Mouse (Mus musculus) retina, postnatal 1 day (tissue): ENCODE results near the gene Csf2ra.
"Not testable (repeated sequence)": the region's sequence is repeated elsewhere in the genome, so short reads cannot be mapped to it uniquely, and the experiment has no call there.

Experiments
- DNase-seq: peaks from one replicate; pipeline ENCODE4 v3.0.0-alpha.2; 2012

Gene Csf2ra

GRCm38 (mm10) chr19:61227941-61228701 lies at the start of gene Csf2ra:
TSS of gene Csf2ra (minus strand) at chr19:61228429.
- DNase-seq = peak; percentile 20

- no peak for DNase-seq
These were observed 47.2 kb upstream of the Csf2ra start for GRCm38 (mm10) chr19:61275446-61275845.

GRCm38 (mm10) chr19:61269141-61269540 lies 40.9 kb upstream of the Csf2ra start:
- DNase-seq = not testable (repeated sequence)

- DNase-seq = peak; percentile 17
These were observed 38.9 kb upstream of the Csf2ra start for GRCm38 (mm10) chr19:61267141-61267540.

GRCm38 (mm10) chr19:61266651-61267050 lies 38.4 kb upstream of the Csf2ra start:
- peak; percentile 84 for DNase-seq

DNA sequence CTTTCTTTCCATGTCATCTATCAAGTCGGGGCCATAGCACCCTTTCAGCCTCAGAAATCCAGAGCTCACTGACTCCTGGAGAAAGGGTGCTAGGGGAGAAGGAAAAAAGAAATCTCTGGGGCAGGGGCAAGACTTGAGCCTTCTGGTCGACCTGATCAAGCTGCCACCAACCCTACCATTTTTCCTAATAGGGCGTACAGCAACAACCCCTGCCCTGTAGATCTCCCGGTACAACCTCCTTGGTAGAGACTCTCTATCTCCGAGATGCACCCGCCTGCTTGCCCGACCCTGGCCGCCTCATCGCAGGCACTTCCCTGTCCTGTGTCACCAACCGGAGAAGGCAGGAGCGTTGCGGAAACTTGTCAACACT lies 38.0 kb upstream of the Csf2ra start:
- peak; percentile 65 for DNase-seq

GRCm38 (mm10) chr19:61265349-61266245 lies 37.4 kb upstream of the Csf2ra start:
- peak; percentile 92 for DNase-seq

DNA sequence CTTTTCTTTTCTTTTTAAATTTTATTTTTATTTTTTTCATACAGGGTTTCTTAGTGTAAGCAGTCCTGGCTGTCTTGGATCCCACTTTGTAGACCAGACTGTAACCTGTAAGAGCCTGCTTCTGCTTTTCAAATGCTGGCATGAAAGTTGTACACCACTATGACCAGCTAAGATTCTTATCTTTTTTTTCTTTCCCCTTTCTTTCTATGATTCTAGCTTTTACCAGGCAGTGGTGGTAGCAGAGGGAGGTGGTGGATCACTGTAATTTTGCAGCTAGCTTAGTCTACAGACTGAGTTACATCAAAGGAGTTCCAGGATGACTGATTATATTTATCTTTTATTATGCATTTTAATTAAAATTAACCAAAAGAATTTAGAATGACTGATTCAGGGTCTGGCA lies 36.7 kb upstream of the Csf2ra start:
- DNase-seq = no peak

DNA sequence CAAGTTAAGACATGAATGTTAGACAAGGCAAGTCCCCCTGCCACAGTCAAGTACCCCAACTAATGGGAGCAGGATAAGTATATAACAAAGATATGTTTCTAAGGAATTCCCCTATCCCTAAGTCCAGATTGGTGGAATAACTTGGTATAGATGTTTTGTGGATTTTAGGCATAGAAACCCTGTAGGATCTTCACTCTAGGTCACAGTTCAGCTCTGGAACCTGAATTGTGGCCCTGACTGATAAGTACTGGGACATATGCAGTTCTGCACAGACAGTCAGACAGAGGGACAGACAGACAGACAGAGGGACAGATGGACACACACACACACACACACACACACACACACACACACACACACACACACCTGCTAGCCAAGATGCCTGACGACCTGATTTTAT lies 36.0 kb upstream of the Csf2ra start:
- peak; percentile 29 for DNase-seq

GRCm38 (mm10) chr19:61261241-61261640 lies 33.0 kb upstream of the Csf2ra start:
- no peak for DNase-seq

DNA sequence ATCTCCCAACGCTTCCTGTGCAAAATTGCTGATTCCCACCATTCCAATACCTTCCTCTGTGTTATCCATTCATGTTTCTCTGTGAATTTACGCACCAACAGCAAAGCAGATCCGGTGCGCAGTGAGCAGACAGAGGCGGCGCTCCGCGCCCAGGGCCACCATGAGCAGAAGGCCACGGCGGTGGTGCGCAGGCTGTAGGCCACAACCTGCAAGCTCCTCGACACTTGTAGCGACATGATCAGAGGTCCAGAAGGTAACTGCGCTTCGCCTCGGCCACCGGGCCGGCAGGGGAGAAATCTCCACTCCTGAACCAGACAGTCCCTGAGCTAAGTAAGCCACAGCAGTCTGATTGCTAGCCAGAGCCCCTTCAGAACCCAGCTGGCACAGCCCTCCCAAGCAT lies 29.5 kb upstream of the Csf2ra start:
- no peak for DNase-seq

DNA sequence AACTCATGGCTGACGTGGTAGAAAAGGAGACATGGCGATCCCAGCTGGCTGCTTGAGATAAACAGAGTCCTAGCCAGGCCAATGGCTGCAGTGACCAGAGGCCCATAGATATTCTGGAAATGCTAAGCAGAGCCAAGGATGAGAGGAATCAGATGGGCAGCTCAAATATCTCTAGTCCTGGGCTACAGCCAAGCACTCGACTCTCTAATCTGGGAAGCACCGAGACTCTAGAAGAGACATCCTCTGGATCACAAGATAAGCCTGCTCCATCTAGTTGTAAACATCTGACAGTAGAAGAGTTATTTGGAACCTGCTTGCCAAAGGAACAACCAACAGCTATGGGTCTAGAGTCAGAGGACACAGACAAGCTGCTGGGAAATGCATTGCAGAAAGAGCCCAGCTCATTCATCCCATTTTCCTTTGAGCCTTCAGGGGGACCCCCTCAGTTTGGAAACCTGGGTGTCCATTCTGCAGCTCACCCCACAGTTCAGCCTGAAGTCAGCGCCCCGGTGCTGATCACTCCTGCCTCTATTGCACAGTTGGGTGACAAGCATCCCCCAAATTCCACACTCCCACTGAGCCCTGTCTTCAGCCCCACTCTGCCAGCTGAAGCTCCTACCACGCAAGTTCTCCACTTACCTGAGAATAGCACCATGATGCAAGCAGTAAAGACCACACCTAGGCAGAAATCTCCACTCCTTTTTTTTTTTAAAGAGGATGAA lies 28.1 kb upstream of the Csf2ra start:
- DNase-seq = no peak

DNA sequence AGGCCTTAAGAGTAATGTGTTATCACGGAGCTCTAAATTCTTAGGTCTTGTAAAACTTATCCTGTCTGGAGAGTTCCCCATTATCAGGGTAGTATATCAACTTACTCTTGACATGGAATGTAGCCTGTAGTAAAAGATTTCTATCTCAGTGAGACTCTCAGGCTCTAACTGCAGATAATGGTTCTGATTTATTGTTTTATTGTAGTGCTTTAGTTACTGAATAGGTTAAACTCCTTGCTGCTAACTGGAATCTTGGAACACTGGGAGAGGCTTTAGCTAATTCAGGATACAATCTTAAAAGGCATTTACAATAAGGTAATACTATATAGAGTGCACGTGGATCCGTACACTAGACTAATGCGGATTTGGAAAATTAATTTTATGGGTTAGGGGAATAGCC lies 19.1 kb upstream of the Csf2ra start:
- DNase-seq = not testable (repeated sequence)

GRCm38 (mm10) chr19:61244721-61245436 lies 16.6 kb upstream of the Csf2ra start:
- DNase-seq = no peak

- DNase-seq = no peak
These were observed 9.7 kb upstream of the Csf2ra start for GRCm38 (mm10) chr19:61237967-61238366.

- DNase-seq = no peak
These were observed 6.3 kb upstream of the Csf2ra start for GRCm38 (mm10) chr19:61234532-61234931.

DNA sequence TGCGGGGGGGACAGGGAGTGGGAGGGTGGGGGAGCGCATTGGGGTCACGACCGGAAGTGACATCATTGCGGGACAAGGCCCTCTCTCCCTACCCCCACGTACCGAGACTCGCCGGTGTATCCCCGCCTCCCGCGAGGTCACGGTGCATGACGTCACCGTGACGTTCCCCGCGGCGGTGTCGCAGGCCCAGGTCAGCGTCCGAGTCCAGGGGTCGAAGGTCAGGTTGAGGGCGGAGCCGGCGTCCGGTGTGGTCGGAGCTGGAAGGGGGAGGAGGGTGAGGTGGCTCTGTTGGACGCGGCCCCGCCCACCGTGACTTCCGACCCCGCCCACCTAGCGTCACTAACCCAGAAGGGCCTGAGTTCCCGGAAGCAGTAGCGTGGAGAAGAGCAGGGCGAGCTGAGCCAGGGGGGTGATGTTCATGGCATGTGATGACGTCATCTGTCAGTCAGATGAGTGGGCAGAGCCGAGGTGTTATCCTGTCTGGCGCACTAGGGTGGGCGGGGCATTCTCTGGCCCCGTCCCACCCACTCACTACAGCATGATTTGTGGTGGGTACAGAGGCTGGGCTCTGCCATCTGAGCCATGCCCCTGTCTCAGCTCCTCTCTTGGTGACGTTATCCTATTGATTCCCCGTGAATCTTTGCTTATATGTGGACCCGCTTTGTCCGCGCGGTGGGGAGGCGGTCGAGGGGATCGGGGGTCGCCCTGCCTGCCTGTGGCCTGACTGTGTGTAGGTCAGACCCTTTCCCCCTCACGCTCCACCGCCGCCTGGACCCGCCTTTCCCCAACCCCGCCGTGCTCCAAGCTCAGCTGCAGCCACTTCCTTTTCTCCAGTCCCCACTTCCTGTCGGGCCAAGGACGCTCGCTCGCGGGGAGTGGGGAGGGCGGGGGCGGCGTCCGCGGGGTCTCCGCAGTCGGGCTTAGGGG lies 1.0 kb downstream of the Csf2ra start:
- peak; percentile 95 for DNase-seq

DNA sequence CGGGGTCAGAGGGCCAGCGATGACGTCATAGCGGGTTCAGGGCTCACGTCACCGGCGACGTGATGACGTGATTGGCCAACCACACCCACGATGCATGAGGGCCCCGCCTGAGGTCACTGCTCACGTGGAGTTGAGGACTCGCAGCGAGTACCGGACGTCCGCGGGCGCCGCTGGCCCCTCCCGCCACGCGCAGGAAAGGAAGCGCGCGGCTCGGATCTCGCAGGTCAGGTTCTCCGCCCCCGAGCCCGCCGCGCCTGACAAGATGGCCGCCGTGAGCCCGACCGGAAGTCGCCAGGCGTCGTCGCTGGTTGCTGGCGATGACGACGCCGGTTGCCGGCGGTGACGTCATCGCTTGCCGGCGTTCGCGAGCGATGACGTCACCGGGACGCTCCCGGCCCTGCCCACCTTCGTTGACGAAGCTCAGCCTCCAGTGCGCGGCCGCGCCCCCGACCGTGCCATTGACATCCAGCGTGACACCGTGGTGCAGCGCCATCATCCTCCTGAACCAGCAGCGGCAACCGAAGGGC lies 1.8 kb downstream of the Csf2ra start:
- DNase-seq = peak; percentile 91

DNA sequence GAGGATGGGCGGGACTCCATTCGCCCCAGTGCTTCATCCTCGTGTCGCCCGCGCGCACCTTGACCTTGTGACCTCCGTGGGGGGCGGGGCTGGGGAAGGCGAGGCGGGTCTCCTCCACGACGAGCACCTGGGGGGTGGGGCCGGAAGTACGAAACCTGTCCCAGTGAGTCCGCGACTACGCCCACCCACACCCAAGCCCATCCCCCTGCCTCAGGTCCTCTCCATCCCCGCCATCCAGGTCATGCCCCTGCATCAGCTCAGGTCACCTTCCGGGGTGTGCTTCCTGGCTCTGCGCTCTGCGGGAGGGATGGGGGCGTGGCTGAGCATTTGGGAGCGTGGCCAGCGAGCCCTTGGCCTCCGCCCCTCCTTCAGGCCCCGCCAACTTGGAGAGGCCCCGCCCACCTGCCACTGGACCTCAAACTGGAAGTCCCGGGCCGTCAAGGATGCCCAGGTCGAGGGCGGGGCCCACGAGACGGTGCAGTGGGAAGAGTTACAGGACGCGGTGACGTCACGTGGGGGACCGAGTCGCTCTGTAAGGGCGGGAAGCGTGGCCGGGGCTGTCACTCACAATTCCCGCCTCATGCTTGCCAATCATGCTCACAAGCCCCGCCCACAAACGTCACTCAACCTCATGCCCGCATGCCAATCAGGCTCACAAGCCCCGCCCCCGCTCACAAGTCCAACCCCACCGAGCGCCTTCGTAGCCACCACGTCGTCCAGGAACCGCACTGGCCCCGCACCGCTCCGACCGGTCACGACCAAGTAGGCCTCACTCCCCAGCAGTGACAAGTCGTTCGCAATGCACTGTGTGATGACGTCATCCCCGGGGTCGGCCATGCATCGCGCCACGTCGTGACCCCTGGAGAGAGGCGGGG lies 2.5 kb downstream of the Csf2ra start:
- peak; percentile 94 for DNase-seq
